Mouse (Mus musculus): Measurements from ENCODE around the gene Bag3. TPM values are rescaled to one million over a fixed set of nuclear protein-coding genes. Genes with fewer than 3 reads are reported as not detected.

The Bag3 gene
- polyA plus RNA-seq, 1 experiment from 2014 or later, result 21.3 TPM

- WGBS, result 38% methylated on average over 4 of the region's 4 CpGs
- no peaks in the 10 kb centered on the region for H3K27me3 ChIP-seq (replicated peaks)
- H3K4me1 ChIP-seq (replicated peaks), result peaks cover 99% of the 10 kb centered on the region
- H3K9me3 ChIP-seq (replicated peaks), result no peaks in the 10 kb centered on the region
- peak overlapping the region; percentile 20 for H3K9ac ChIP-seq
- peaks cover 26% of the 10 kb centered on the region for H3K36me3 ChIP-seq
- H3K4me3 ChIP-seq, result no peak overlapping the region
- H3K4me2 ChIP-seq, result peak overlapping the region; percentile 17
- 0 out of 2 replicates have a peak, but pooled peaks have one; percentile 3 for ATAC-seq (ENCODE audit: insufficient number of reproducible peaks, low FRiP score)
- H3K27ac ChIP-seq (ENCODE audit: poor library complexity, severe bottlenecking), result peak overlapping the region; percentile 94
These were observed 14.3 kb downstream of the Bag3 start for GRCm38 (mm10) chr7:128537676-128538075.

DNA sequence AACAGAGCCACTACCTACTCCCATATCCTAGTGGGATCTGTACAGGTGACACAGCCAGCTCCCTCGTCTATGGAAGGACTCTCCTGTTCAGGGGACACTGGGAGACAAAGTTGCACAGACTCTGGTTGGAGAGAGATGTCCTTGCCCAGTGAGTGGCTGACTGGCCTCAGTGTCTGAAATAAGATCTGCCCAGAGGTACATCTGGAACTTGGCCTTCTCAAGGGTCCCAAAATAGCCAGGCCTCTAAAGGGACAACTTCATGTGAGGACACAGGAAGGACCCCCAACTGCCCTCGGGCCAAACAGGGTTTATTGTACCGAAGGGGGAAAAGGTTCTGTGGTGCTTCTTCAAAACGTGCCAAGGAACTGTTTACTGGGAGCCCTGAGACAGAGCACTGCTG, 14.8 kb downstream of the Bag3 start:
- peak overlapping the region; percentile 17 for H3K4me2 ChIP-seq
- H3K27me3 ChIP-seq (replicated peaks), result no peaks in the 10 kb centered on the region
- peak overlapping the region; percentile 94 for H3K27ac ChIP-seq (ENCODE audit: poor library complexity, severe bottlenecking)
- WGBS, result 52% methylated on average over 4 of the region's 4 CpGs
- peak overlapping the region; percentile 13; the same call in 1 of the 2 replicates for H3K9ac ChIP-seq
- no peak overlapping the region for H3K4me3 ChIP-seq
- no peaks in the 10 kb centered on the region for H3K9me3 ChIP-seq (replicated peaks)
- ATAC-seq (ENCODE audit: insufficient number of reproducible peaks, low FRiP score), result no peak
- H3K4me1 ChIP-seq (replicated peaks), result peaks cover 100% of the 10 kb centered on the region
- H3K36me3 ChIP-seq, result peaks cover 31% of the 10 kb centered on the region

GRCm38 (mm10) chr7:128538769-128539168, 15.4 kb downstream of the Bag3 start:
- peaks cover 100% of the 10 kb centered on the region for H3K4me1 ChIP-seq (replicated peaks)
- no peak for ATAC-seq (ENCODE audit: insufficient number of reproducible peaks, low FRiP score)
- no peak overlapping the region for H3K4me3 ChIP-seq
- no peaks in the 10 kb centered on the region for H3K27me3 ChIP-seq (replicated peaks)
- WGBS, result 46% methylated on average over 5 of the region's 5 CpGs
- no peaks in the 10 kb centered on the region for H3K9me3 ChIP-seq (replicated peaks)
- H3K4me2 ChIP-seq, result peak overlapping the region; percentile 17
- H3K9ac ChIP-seq, result peak overlapping the region; percentile 41; the same call in 1 of the 2 replicates
- peak overlapping the region; percentile 94 for H3K27ac ChIP-seq (ENCODE audit: poor library complexity, severe bottlenecking)
- peaks cover 36% of the 10 kb centered on the region for H3K36me3 ChIP-seq

DNA sequence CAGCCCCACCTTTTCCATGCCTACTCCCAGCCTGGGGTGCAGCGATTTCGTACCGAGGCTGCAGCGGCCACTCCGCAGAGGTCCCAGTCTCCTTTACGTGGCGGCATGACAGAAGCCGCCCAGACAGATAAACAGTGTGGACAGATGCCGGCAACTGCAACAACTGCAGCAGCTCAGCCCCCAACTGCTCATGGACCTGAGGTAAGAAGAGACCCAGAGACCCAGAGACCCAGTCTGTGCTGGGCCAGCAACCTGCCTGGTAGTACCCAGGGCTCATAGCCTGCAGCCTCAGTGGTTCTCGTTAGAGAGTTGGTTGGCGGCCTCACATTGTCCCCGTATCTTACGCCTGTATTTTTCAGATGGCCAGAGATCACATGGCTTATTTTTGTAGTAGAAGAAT, 16.7 kb downstream of the Bag3 start:
- WGBS, result 80% methylated on average over 13 of the region's 13 CpGs
- H3K27me3 ChIP-seq (replicated peaks), result no peaks in the 10 kb centered on the region
- no peak overlapping the region for H3K9ac ChIP-seq
- peaks cover 47% of the 10 kb centered on the region for H3K36me3 ChIP-seq
- no peak overlapping the region for H3K4me3 ChIP-seq
- peak overlapping the region; percentile 20; the same call in 1 of the 2 replicates for H3K27ac ChIP-seq (ENCODE audit: poor library complexity, severe bottlenecking)
- H3K4me2 ChIP-seq, result no peak overlapping the region
- ATAC-seq (ENCODE audit: insufficient number of reproducible peaks, low FRiP score), result no peak
- H3K4me1 ChIP-seq (replicated peaks), result peaks cover 90% of the 10 kb centered on the region
- H3K9me3 ChIP-seq (replicated peaks), result no peaks in the 10 kb centered on the region

DNA sequence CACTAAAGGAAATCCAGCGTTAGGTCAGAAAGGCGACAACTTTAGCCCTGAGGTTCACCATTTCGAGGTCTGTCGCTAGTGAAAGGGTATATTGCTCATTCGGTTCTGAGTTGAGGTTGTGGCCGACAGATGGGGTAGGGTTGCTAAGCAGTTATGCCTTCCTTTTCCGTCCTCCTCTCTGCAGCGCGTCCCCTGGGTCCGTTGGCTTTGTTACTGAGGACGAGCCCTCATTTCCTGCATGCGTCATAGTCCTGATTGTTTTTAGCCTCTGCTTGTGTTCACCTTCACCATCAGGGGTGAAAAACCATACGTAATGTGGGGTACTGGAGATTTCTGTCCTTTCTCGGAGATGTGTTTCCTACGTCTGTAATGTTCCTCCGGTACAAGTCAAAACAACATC, 17.3 kb downstream of the Bag3 start:
- 72% methylated on average over 16 of the region's 16 CpGs for WGBS
- peaks cover 54% of the 10 kb centered on the region for H3K36me3 ChIP-seq
- H3K4me1 ChIP-seq (replicated peaks), result peaks cover 84% of the 10 kb centered on the region
- H3K27me3 ChIP-seq (replicated peaks), result no peaks in the 10 kb centered on the region
- H3K4me3 ChIP-seq, result no peak overlapping the region
- no peak for ATAC-seq (ENCODE audit: insufficient number of reproducible peaks, low FRiP score)
- peak overlapping the region; percentile 20; the same call in 1 of the 2 replicates for H3K27ac ChIP-seq (ENCODE audit: poor library complexity, severe bottlenecking)
- H3K4me2 ChIP-seq, result no peak overlapping the region
- H3K9me3 ChIP-seq (replicated peaks), result no peaks in the 10 kb centered on the region
- no peak overlapping the region for H3K9ac ChIP-seq

DNA sequence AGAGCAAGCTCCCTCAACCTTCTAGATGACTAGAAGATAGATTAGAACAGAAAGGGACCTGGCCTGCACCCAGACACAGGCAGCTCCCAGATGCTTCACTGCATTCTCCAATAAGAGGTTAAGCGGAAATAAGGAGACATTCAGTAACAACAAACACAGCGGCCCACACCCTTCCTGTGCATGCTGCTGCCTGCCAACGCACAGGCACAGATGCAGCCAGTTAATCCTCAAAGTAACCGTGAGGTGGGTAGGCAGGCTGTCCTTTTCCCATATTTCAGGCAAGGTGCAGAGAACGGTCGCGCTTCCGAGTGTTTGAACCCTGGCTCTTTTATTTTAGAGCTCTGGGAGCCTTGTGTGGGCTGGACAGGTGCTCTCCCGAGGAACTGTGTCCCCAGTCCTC, 17.8 kb downstream of the Bag3 start:
- Histone ChIP-seq H3K4me3 (no peak overlapping the region), H3K27me3 (replicated peaks) (no peaks in the 10 kb centered on the region), H3K36me3 (peaks cover 58% of the 10 kb centered on the region), H3K4me2 (no peak overlapping the region), H3K4me1 (replicated peaks) (peaks cover 80% of the 10 kb centered on the region), H3K27ac (ENCODE audit: poor library complexity, severe bottlenecking) (peak overlapping the region; percentile 62), H3K9me3 (replicated peaks) (no peaks in the 10 kb centered on the region), H3K9ac (peak overlapping the region; percentile 1; the same call in 1 of the 2 replicates)
- no peak for ATAC-seq (ENCODE audit: insufficient number of reproducible peaks, low FRiP score)
- WGBS, result 68% methylated on average over 9 of the region's 9 CpGs

DNA sequence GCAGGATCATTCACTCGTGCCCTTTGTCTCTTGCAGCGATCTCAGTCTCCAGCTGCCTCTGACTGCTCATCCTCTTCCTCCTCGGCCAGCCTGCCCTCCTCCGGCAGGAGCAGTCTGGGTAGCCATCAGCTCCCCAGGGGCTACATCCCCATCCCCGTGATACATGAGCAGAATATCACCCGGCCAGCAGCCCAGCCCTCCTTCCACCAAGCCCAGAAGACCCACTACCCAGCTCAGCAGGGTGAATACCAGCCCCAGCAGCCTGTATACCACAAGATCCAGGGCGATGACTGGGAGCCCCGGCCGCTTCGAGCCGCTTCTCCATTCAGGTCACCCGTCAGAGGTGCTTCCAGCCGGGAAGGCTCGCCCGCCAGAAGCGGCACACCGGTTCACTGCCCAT, 18.4 kb downstream of the Bag3 start:
- ATAC-seq (ENCODE audit: insufficient number of reproducible peaks, low FRiP score), result no peak
- Histone ChIP-seq H3K27me3 (replicated peaks) (no peaks in the 10 kb centered on the region), H3K9me3 (replicated peaks) (no peaks in the 10 kb centered on the region), H3K4me2 (no peak overlapping the region), H3K36me3 (peaks cover 63% of the 10 kb centered on the region), H3K4me3 (no peak overlapping the region), H3K4me1 (replicated peaks) (peaks cover 74% of the 10 kb centered on the region), H3K9ac (peak overlapping the region; percentile 1), H3K27ac (ENCODE audit: poor library complexity, severe bottlenecking) (peak overlapping the region; percentile 62)
- 76% methylated on average over 17 of the region's 17 CpGs for whole genome bisulfite sequencing

DNA sequence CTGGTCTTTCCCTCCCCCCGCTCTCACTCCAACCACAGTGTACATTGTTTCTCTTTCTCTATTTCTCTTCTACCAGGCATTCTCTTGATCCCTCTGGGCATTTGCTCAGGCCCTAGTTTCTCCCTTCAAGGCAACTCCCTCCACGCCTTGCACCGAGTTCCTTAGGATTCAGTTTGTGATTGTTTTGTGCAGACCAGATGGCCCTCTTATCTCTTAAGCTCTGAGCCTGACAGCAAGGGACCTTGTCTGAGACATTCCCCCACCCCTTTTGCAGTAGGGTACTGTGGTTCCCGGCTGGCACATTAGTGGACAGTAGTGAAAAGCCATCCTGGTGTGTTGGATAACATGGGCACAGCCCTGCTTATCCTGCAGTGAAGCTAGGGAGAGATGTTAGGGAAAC, 19.1 kb downstream of the Bag3 start:
- ATAC-seq (ENCODE audit: insufficient number of reproducible peaks, low FRiP score), result no peak
- WGBS, result 25% methylated on average over 4 of the region's 4 CpGs
- H3K9ac ChIP-seq, result 0 out of 2 replicates have a peak overlapping the region, but pooled peaks have one; percentile 1
- H3K4me1 ChIP-seq (replicated peaks), result peaks cover 67% of the 10 kb centered on the region
- peak overlapping the region; percentile 62 for H3K27ac ChIP-seq (ENCODE audit: poor library complexity, severe bottlenecking)
- H3K27me3 ChIP-seq (replicated peaks), result no peaks in the 10 kb centered on the region
- no peaks in the 10 kb centered on the region for H3K9me3 ChIP-seq (replicated peaks)
- H3K36me3 ChIP-seq, result peaks cover 68% of the 10 kb centered on the region
- H3K4me2 ChIP-seq, result no peak overlapping the region
- no peak overlapping the region for H3K4me3 ChIP-seq

DNA sequence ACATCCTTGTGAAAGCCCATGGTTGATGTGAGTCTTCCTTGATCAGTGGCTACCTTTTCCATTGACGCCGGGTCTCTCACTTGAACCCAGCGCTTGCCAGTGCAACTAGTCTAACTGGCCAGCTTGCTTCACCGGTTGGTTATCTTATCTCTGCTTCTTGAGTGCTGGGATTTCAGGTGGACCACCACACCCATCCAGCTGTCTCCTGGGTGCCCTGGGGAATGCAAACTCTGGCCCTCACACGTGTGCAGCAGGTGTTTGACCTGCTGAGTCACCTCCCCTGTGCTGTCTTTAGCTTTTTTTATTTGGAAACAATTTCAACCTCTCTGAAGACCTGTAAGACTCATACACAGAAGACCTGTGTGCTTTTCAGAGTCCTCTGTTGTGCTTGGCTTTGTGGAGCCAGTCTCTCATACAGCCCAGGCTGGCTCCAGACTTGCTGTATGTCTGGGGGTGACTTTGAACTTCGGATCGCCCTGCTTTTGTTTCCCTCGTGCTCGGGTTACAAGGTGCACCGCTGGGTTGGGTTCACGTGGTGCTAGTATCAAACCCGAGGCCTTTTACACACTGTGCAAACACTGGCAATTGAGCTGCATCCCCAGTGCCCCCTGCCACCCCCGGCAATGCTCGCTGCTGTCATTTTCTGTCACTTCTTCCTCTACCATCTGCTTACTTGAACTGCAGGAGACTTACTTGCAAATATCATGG, 19.9 kb downstream of the Bag3 start:
- Histone ChIP-seq H3K9ac (no peak overlapping the region), H3K9me3 (replicated peaks) (no peaks in the 10 kb centered on the region), H3K4me2 (no peak overlapping the region), H3K27ac (ENCODE audit: poor library complexity, severe bottlenecking) (0 out of 2 replicates have a peak overlapping the region, but pooled peaks have one; percentile 12), H3K27me3 (replicated peaks) (no peaks in the 10 kb centered on the region), H3K4me3 (no peak overlapping the region), H3K36me3 (peaks cover 76% of the 10 kb centered on the region), H3K4me1 (replicated peaks) (peaks cover 58% of the 10 kb centered on the region)
- no peak for ATAC-seq (ENCODE audit: insufficient number of reproducible peaks, low FRiP score)
- 70% methylated on average over 14 of the region's 14 CpGs for whole genome bisulfite sequencing

DNA sequence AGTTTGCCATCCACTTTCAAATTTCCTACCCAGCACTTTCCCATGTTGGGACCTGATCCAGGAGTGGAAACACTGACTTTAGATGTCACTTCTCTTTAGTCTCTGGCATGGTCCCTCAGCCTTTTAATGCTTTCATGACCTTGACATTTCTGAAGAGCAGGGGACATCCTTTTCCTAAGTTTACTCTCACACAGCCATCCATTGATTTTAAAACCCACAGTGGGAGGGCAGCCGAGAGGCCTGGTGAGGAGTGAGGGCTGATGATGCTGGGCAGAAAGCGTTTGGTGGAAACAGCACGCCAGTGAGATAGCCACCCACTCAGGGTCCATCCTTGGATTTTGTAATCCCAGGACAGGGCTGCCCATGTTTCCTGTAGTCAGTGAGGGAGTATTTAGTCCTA, 20.5 kb downstream of the Bag3 start:
- H3K4me1 ChIP-seq (replicated peaks), result peaks cover 56% of the 10 kb centered on the region
- no peaks in the 10 kb centered on the region for H3K27me3 ChIP-seq (replicated peaks)
- H3K9me3 ChIP-seq (replicated peaks), result no peaks in the 10 kb centered on the region
- no peak overlapping the region for H3K4me3 ChIP-seq
- peaks cover 79% of the 10 kb centered on the region for H3K36me3 ChIP-seq
- no peak overlapping the region for H3K9ac ChIP-seq
- H3K4me2 ChIP-seq, result no peak overlapping the region
- no peak for ATAC-seq (ENCODE audit: insufficient number of reproducible peaks, low FRiP score)
- no peak overlapping the region for H3K27ac ChIP-seq (ENCODE audit: poor library complexity, severe bottlenecking)
- WGBS, result 75% methylated on average over 3 of the region's 3 CpGs

GRCm38 (mm10) chr7:128544566-128545262, 21.3 kb downstream of the Bag3 start:
- Histone ChIP-seq H3K36me3 (peaks cover 78% of the 10 kb centered on the region), H3K27me3 (replicated peaks) (no peaks in the 10 kb centered on the region), H3K9ac (no peak overlapping the region), H3K27ac (ENCODE audit: poor library complexity, severe bottlenecking) (no peak overlapping the region), H3K9me3 (replicated peaks) (no peaks in the 10 kb centered on the region), H3K4me2 (no peak overlapping the region), H3K4me1 (replicated peaks) (peaks cover 56% of the 10 kb centered on the region), H3K4me3 (no peak overlapping the region)
- WGBS, result 86% methylated on average over 7 of the region's 7 CpGs
- no peak for ATAC-seq (ENCODE audit: insufficient number of reproducible peaks, low FRiP score)

Data from heart, embryonic 12.5 days (tissue).